Mouse (Mus musculus) embryonic fibroblast, embryonic 13.5 days (primary cell): ENCODE results near the gene Cradd.

Experiments used
- CTCF ChIP-seq: IDR thresholded peaks from 2 replicates; pipeline ENCODE4 v1.5.1; 2011; ENCODE audit warnings: mild to moderate bottlenecking, control low read depth, low read length, moderate library complexity, borderline replicate concordance; ENCODE audit not compliant: insufficient read depth
- POLR2A ChIP-seq: IDR thresholded peaks from 2 replicates; pipeline ENCODE4 v1.6.1; 2011; ENCODE audit warnings: low read depth, mild to moderate bottlenecking, control low read depth, low read length, moderate library complexity

GRCm38 (mm10) chr10:95239196-95240069, 84.5 kb downstream of the Cradd start:
- TF ChIP-seq CTCF (no peak), POLR2A (no peak)
